Mouse (Mus musculus) heart, postnatal 36 days (tissue): ENCODE data around the gene Msh5. TPM values are rescaled to one million over a fixed set of nuclear protein-coding genes. Genes with fewer than 3 reads are reported as not detected.
"Not testable (repeated sequence)": the region's sequence is repeated elsewhere in the genome, so short reads cannot be mapped to it uniquely, and the experiment has no call there.

ENCODE experiments used
- DNase-seq, 2 experiments: peaks; one replicate each; pipeline ENCODE4 v3.0.0; 2021 to 2022
- intact Hi-C: fragments of 180-260 bp; cut with DNase I; formaldehyde crosslinking; loops from one replicate; pipeline ENCODE4 v1.15.1; 2025
- total RNA-seq, 2 experiments: library from RNA; stranded (reverse); gene quantifications; 2 replicates each; pipeline ENCODE4 v1.2.3; 2021

Gene Msh5
- total RNA-seq, 2 experiments from 2014 or later, result 0.25 to 0.70 TPM

DNA sequence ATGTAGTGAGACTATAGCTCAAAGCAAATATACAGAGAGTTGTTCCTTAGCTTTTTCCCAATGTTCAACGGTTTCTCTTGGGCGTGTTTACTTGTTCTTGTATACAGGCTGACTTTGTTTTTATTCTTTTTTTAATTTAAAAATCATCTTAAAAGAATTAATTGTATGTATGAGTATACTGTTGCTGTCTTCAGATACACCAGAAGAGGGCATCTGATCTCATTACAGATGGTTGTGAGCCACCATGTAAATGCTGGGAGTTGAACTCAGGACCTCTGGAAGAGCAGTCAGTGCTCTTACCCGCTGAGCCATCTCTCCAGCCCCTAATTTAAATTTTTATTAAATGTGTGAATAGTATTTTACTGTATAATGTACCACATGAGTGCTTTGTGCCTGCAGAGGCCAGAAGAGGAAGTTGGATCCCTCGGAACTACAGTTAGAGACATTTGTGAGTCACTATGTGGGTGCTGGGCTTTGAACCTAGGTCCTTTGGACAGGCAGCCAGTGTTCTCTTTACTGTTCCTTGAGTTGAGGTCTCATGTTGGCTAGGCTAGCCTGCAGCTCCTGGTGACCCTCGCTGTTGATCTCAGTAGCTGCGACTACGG is 39.1 kb downstream of the Msh5 start:
- DNase-seq, result no peak
- intact Hi-C loops, result no loop called here

DNA sequence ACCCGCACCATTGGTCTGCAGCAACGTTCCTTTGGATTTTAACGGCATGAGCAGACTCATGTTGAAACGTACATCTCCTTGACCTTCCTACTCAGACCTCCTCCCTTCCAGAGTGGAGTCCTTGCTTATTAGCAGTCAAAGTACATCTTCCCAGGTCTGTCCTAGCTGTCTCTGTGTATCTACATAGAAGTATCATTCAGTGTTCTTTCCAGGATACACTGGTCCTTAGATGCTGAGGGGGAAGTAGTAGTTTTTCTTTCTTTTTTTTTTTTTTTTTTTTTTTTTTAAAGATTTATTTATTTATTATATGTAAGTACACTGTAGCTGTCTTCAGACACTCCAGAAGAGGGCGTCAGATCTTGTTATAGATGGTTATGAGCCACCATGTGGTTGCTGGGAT is 40.6 kb downstream of the Msh5 start:
- DNase-seq, intact Hi-C loops: not testable (repeated sequence)

DNA sequence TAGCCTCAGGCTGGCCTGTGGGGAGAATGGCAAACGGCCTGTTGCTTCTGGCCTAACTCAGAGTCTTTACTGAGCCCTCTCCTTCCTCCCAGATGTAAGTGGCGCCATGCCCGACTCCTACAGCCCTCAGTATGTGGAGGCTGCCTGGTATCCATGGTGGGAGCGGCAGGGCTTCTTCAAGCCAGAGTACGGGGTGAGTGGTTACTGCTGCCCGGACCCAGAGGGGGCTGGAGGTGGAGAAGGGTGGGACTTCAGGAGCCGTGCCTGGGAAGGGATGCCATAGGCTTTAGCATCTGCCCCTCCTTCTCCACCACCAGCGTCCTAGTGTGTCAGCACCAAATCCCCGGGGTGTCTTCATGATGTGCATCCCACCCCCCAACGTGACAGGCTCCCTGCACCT is 41.4 kb downstream of the Msh5 start:
- intact Hi-C loops, result no loop called here

DNA sequence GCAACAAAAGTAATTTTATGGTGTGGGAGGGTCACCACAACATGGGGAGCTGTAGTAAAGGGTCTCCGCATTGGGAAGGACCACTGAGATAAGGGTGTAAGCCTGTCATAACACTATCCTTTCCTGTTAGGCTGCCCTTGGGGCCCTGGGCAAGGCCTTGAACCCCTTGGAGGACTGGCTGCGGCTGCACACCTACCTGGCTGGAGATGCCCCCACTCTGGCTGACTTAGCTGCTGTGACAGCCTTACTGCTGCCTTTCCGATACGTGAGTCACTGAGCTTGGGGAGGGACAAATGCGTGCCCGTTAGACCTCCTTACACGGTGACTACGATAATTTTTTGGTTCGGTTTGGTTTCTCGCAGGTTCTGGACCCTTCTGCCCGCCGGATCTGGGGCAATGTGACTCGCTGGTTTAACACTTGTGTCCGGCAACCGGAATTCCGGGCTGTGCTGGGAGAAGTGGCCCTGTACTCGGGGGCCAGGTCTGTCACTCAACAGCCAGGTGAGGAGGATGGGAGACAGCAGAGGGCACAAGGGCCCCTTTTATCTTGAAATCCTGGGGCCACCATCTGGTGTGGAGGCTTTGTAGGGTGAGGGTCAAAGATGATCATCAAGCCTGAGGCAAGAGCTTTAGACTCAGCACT is 42.3 kb downstream of the Msh5 start:
- intact Hi-C loops, result loop anchor here (5.0 kb wide), 1 partner anchor 233 kb away; the partner anchor contains the start of gene Nfkbil1
- no peak for DNase-seq

More for the DNA sequence above, 41.4 kb downstream of the Msh5 start:
- DNase-seq, result no peak

DNA sequence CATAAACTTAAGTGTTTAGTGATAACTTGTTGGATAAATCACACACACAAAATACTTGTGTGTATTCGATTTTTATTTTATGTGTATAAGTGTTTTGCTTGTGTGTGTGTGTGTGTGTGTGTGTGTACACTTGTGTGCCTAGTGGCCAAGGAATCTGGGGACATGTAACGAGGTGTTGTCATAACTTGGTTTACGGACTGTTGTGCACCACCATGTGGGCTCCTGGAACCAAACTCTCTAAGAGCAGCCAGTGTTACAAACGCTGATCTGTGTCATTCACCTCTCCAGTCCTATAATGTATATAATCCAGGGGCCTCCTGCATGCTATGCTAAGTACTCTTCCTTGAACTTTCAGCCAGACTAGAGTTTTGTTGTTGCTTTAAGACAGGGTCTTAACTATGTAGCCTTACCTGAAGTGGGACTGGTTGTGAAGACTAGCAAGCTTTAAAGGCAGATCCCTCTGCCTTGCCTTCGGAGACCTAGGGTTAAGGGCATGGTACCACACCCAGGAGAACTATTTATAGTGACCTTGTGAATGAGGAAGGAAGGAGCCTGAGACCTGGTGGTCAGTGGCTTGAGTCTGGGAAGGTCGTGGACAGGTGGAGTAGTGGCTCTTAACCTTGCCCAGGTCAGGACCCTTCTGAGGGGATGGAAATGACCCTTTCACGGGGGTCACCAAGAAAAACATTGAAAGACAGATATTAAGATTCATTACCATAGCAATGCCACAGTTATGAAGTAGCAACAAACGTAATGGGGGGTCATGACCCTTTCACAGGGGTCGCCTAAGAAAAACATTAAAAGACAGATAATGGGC is 43.3 kb downstream of the Msh5 start:
- intact Hi-C loops, result loop anchor here (5.0 kb wide), 1 partner anchor 234 kb away; the partner anchor contains the start of gene Nfkbil1
- DNase-seq, result no peak

DNA sequence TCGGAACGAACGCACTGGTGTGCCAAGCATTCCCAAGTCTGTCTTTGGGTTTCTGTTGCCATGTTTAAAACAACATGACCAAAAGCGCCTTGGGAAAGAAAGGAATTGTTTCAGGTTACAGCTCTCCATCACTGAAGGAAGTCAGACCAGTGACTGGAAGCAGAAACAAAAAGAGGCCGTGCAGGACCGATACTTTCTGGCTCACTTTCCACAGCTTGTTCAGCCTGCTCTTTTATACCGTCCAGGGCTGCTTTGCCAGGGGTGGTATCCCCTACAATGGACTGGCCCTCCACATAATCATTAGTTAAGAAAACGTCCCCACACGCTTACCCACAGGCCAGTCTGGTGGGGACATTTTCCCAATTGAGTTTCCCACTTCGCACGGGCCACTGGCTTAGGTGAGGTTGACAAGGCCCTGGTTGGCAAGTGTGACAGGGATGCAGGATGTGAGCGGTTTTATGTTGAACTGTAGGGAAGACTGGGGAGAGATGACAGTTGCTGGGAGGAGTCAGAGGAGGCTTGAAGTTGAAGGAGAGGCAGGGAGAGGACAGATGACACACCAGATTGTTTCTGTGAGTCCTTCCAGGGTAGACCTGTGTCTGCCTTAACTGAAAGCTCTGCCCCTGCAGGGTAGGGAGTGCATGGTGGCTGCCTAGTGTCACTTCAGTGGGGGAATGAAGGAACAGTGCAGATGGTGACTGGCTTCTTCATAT is 44.2 kb downstream of the Msh5 start:
- intact Hi-C loops, result loop anchor here (5.0 kb wide), 1 partner anchor 235 kb away; the partner anchor contains the start of gene Nfkbil1
- DNase-seq, result peak in 1 of 2 experiments; percentile 7

DNA sequence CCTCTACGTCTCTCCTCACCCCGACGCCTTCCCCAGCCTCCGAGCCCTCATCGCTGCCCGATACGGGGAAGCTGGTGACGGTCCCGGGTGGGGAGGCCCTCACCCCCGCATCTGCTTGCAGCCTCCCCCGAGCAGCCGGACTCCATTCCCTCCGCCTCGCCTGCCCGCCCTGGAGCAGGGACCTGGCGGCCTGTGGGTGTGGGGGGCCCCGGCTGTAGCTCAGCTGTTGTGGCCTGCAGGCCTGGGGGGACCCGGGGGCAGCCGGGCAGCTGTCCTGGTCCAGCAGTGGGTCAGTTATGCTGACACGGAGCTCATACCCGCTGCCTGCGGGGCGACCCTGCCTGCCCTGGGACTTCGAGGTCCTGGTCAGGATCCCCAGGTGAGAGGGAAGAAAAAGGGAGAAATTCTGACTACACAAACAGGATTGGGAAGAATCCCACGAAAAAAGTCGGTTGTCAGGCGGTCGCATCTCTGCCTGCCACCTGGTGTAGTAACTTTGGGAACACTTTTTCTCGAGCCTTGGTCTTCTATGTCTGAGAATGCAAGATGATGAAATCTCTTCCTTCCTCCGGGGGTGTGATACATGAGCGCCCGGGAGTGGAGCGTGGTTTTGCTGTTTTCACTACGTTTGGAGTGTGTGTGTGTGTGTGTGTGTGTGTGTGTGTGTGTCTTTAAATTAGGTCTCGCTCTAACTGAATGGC is 44.9 kb downstream of the Msh5 start:
- intact Hi-C loops, result loop anchor here (2.0 to 5.0 kb wide), 2 partner anchors 19 to 236 kb away; partner anchors contain the start of gene Nfkbil1
- DNase-seq, result no peak

DNA sequence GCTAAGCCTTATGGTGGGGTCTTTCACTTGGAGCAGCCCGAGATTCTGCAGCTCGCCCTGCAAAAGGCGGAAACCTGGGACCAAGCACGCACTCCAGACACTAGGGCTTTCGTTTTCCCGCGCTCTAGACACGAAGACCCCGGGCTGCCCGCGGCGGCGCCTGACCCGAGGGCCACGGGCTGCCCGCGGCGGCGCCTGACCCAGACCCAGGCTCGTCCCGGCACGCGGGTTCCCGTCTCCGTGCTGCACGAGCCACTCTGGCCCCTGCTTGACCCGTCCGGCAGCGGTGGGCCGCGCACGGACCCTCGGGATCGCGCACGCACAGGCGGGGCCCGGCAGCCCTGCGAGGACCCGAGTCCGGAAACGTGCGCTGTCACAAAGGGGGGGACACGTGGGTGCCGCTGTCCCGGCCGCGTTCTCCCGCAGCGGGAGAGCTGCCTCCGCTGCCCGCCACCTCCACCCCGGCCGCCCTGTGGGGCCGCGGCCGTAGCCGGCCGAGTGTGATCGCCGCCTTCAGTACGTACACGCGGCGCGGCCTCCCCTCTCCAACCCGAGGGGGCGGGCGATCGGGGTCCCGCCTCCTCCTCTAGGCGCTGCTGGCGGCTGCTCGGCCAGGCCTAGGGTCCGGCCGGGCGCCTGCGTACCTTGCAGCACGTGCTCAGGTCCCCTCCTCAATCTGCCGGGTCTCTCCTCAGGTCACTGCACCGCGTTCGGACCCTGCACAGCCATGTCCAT is 45.7 kb downstream of the Msh5 start, which contains the start of gene Vars:
Gene Vars (plus strand): TSS at position 271 of the 735 bp plus-strand sequence.
- intact Hi-C loops, result loop anchor here (2.0 to 5.0 kb wide), 2 partner anchors 18 to 236 kb away; partner anchors contain the start of gene Nfkbil1

DNA sequence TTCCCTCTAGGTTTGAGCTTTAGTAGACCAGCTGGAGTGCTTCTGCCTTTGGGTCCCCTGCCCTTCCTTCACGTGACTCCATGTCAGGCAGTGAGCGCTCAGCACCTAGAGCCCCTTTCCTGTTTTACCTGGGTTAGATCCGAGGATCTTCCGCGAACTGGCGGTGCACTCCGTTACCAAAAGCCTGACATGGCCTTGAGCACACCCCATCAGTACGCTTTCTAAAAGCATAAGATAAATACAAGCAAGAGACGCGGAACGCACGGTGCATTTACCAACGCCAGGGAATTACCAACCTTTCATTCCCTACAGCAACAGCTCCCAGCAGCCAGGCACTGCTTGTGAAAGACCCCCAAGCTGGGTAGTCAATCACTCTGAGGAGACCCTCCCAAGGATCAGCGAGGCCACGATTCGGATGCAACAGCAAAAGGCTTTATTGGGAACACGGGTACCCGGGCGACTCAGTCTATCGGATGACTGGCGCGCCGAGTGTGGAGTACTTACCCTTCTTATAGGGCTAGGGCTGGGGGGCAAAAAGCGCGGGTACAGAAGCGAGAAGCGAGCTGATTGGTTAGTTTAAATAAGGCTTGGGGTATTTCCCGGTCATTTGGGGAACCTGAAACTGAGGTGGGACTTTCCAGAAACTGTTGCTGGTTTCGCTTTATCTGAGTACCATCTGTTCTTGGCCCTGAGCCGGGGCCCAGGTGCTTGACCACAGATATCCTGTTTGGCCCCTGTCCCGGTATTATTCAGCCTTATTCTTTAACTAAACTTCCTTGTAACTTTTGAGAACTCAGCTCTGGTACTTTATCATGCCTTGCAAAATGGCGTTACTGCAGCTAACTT is 46.5 kb downstream of the Msh5 start:
- intact Hi-C loops, result loop anchor here (2.0 to 5.0 kb wide), 2 partner anchors 17 to 237 kb away; partner anchors contain the start of gene Nfkbil1
- DNase-seq, result not testable (repeated sequence)

More for the DNA sequence above, 45.7 kb downstream of the Msh5 start, which contains the start of gene Vars:
- DNase-seq, result peak; percentile 90 to 94

DNA sequence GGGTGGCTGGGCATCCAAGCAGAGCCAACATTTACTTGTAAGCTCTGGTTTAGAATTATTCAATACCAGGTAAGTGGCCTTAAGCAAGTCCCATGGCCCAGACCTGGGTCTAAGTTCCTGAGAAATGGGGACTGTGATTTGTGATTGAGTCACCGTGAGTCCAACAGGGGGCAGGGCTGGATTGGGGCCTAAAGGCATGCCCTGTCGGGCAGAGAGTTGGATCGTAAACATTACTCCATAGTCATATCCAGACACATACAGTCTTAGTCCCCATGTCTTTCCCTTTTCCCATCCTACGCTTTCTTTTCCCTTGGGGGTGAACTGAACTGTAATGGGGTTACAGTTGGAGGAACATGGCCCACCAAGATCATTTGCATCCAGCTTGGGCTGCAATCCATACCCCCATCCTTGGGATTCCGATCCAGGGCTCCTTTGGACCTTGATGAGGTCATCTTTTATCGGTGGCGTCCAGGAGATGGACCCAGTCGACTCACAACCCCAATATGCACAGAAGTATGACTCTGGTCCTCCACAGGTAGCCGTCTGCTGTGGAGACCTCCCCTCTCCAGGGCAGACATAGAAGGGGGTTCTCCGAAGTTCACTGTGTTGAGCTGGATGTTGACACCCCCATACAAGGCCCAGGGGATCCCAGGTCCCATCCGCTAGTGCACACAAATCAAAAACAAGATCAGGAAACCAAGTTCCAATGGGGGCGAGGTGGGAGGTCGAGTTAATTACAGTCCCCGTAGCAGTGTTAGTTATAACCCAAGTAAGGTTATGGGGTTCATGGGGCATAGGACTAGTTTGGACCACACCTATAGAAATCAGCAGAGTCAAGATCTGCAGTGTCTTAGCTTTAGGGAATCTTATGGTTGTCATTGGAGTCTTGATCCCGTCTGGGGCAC is 47.8 kb downstream of the Msh5 start:
- intact Hi-C loops, result no loop called here
- DNase-seq, result no peak

DNA sequence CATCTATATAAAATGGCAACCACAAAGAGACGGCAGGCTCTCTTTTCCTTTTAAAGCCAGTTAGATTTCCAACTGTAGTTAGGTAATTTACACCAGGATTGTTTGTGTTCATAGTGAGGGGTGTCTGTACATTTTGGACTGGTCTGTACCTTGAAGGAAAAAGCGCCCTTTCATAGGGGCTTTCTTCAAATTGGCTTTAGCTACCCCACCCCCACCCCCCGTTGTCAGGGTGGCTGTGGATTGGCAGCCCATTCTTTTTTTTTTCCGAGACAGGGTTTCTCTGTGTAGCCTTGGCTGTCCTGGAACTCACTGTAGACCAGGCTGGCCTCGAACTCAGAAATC is 49.4 kb downstream of the Msh5 start:
- intact Hi-C loops, result no loop called here
- no peak for DNase-seq

DNA sequence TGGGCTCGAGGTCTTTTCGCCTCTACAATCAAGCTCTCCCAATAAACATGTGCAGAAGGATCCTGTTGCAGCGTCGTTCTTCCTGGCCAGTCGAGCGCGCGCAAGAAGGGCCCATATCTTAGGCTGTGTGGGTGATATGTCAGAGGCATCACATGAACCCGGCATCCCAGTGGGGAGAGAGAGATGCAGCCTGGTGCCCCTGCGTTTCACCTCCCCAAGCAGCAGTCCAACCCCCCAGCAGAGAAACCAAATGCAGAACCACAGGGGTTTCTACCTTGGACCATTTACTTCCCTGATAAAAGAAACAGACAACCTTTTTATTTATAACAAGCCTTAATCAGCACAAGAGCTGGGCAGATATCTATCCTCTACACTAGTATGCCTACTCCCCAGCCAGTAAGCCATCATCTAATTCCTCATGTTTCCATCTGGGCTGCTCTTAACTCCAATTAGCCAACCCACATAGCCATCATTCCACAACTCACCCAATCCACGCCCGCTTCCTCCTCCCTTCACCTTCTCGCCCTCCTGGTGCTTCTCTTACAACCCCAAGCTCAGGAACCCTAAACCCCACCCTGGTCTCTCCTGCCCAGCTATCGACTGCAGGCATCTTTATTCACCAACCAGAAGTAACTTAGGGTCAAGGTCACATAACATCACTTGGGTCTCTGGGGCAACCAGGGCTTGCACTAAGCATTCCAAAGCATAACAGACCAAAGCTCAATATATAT is 50.0 kb downstream of the Msh5 start:
- intact Hi-C loops, result no loop called here
- DNase-seq, result no peak

DNA sequence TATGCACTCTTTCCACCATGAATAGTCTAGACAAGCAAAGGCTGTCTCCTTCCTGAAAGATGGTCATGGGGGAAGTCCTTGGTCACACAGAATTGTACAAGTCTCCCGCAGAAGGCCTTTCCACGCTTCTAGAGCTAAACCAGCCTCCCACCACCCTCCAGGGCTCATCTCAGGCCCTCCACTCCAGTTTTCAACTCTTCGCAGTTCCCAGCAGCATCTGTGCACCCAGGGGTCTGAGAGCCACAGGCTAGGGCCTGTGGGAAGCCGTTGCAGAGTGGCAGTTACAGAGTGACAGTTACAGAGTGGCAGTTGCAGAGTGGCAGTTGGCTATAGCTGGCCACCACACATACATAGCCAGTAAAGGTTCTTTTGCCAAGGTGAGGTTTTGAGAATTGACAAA is 50.6 kb downstream of the Msh5 start:
- DNase-seq, intact Hi-C loops: not testable (repeated sequence)

DNA sequence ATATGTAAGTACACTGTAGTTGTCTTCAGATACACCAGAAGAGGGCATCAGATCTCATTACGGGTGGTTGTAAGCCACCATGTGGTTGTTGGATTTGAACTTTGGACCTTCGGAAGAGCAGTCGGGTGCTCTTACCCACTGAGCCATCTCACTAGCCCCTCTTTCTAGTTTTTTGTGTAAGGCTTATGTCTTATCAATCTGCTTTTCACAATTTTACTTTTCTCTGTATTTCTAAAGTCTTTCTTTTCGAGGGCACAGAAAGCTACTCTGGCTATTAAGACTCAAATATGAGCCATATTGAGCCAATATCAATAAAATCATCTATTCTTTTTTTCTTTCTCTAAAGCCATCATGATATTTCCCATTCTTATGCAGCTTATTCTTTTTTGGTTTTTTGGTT is 51.4 kb downstream of the Msh5 start:
- DNase-seq, intact Hi-C loops: not testable (repeated sequence)

DNA sequence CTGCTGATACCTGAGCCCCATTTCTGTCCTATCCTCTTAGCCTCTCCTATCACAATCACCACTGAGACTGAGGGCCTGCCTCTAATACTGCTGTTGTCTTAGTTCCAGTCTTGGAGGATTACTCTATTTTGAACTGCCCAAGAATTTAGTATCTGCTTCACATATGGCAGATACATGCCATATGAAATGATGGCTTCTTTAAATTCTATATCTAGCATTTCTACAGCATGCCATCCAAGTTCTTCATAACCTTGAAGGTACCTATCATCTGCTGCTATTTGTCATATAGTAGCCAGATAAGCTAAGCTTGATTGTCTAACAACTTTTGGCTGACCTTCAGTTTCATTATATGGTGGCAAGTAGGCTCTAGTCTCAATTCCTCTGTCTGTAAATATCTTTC is 51.8 kb downstream of the Msh5 start:
- no peak for DNase-seq
- intact Hi-C loops, result no loop called here

DNA sequence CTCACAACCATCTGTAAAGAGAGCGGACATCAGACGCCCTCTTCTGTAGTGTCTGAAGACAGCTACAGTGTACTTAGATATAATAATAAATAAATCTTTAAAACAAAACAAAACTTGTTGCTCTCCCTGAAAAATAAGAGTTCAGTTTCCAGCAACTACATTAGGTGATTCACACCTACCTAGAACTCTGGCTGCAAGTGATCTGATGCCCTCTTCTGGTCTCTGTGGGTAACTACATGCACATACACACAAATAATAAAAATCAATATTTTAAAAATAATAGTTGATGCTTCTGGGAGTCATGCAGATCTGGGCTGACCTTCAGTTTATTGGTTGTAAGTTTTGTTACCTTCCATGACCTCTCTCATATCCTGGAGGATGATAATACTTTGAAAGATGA is 62.3 kb downstream of the Msh5 start:
- DNase-seq, result no peak
- intact Hi-C loops, result loop anchor here (2.0 to 10.0 kb wide), 2 partner anchors 49 to 133 kb away; partner anchors contain the start of genes Nelfe, Neu1 and Skiv2l
